Mouse (Mus musculus) stomach, adult 2 months (tissue): ENCODE data around the gene Rnasel. TPM values are rescaled to one million over a fixed set of nuclear protein-coding genes. Genes with fewer than 3 reads are reported as not detected.

ENCODE experiments used
- polyA plus RNA-seq: library from polyadenylated mRNA; depleted of rRNA; stranded (reverse); fragments of >200 nt; gene quantifications from 2 replicates; pipeline ENCODE4 v1.2.3, GENCODE M21; 2012; rRNA removed

The Rnasel gene
- 1.6 and 2.8 TPM in 2 replicates for polyA plus RNA-seq

DNA sequence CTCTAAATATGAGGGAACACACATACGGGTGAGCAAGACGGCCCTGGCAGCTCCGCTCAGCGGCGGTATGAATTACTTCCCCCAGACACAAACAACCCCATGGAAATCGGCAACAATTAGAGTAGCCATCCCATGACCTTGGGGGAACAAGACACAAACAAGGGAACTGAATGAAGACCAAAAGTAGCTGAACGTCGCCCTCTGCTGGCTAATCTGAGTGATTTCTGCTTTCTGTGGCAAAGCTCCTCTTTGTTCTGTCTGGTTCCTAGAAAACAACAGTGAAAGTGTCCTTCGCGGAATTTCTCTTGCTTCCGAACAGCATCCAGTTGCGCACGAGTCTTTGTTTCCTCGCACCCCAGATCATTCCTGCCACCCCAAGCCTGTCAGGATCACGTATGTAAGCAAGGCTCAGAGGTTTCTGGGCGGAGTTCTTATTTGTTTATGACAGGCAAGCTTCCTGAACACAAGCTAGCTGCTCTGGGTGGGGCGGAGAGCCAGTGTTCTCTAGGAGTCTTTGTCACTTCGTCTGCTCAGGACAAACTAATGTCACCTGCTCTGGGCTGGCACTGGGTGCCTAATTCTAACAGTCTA lies at the start of gene Rnasel:
Gene Rnasel (plus strand): TSS at position 216 of the 591 bp plus-strand sequence.

DNA sequence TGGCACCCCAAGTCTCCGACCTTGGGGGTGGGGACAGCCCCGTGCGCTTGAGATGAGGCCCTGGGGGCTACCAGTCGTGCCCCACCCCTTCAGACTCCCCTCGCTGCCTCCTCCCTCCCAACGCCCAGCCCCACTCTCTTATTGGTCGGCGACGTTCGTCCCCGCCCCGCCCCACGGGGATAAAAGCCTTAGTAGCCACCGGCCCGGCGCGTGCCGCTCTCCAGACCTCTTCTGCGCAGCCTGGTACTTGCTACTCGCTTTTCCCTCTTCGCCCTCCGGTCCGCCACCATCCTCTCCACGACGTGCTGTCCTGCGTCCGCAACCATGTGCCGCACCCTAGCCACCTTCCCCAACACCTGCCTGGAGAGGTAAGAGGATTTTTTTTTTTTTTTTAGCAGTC lies 9.1 kb upstream of the Rnasel start, which contains the start of gene Rgs16:
Gene Rgs16 (plus strand): TSS at position 205 of the 400 bp plus-strand sequence.

Other genes starting within 250 kb of the Rnasel start
- gene Npl, start 199.4 kb upstream of the Rnasel start, polyA plus RNA-seq: 0.15 and 0.27 TPM in 2 replicates
- gene Rgs8, start 96.4 kb upstream of the Rnasel start, polyA plus RNA-seq: 0.02 TPM in 1 of 2 replicates, not detected in the other
- gene Rgs16, start 9.1 kb upstream of the Rnasel start, polyA plus RNA-seq: 0.47 and 0.73 TPM in 2 replicates
- gene Rgsl1, start 94.7 kb downstream of the Rnasel start, polyA plus RNA-seq: 0.02 TPM in 1 of 2 replicates, not detected in the other
- gene Teddm1b, start 124.9 kb downstream of the Rnasel start, polyA plus RNA-seq: 0.09 TPM in 1 of 2 replicates, not detected in the other
- gene Teddm1a, start 142.3 kb downstream of the Rnasel start, polyA plus RNA-seq: 0.74 TPM in 1 of 2 replicates, not detected in the other
- gene Glul, start 150.5 kb downstream of the Rnasel start, polyA plus RNA-seq: 112 and 123 TPM in 2 replicates
- 0.23 and 0.73 TPM in 2 replicates for gene Teddm2, start 150.8 kb downstream of the Rnasel start, polyA plus RNA-seq